Mouse (Mus musculus): Measurements from ENCODE around the gene 4930469K13Rik.

DNA sequence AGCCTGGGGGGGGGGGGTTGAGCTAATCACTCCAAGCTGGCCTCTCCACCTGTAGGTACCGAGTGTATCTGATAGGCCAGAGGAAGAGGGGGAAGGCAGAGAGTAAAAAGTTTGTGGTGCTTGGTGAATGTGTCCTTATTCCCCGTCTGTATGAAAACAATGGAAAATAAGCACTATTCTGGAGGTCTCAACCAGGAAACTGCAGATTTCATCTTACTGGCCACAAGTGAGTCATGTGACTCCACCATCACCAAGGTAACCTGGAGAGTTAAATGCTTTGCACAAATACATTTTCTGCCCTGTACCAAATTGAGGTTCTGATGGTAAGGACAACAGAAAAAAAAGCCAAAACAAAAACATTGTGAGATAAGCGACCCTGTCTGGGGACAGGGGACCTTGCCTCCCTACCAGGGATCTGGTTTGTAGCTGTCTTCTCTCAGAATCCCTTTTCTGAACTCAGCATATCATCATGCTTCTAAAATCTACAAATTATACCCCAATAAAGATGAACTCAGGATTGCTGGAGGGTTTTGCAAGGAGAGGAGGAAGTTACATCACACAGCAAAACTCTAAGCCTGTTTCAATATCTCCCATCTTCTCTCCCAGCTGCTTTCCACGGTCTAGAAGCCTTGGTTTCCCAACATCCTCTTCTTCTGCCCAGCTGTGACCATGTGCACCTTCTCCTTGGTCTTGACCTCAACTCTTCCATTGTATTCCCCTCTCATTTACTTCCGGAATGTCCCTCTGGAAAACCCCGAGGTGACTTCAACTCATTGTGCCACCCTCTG is 45.1 kb downstream of the 4930469K13Rik start:
- TF ChIP-seq CTCF (IDR thresholded peaks at IDR 0.05; ENCODE audit: low read depth) (no peak), EP300 (optimal IDR thresholded peaks at IDR 0.05) (no peak)

Measured in stomach, postnatal 0 days (tissue).